Mouse (Mus musculus): ENCODE results near the gene Ino80. TPM values are rescaled to one million over a fixed set of nuclear protein-coding genes. Genes with fewer than 3 reads are reported as not detected.

Gene Ino80
- 5.3 and 6.5 TPM in 2 replicates for polyA plus RNA-seq (2012; ENCODE audit: low replicate concordance)

GRCm38 (mm10) chr2:119477571-119478396 is at the start of gene Ino80:
Gene Ino80 (minus strand): TSS chr2:119477687.

GRCm38 (mm10) chr2:119350555-119351486 is 126.7 kb downstream of the Ino80 start, which contains the start of gene Chac1:
Gene Chac1 (plus strand): TSS chr2:119351229.

GRCm38 (mm10) chr2:119325568-119326143 is 151.8 kb downstream of the Ino80 start, which contains the start of gene Dll4:
Gene Dll4 (plus strand): TSS chr2:119325784.

Other genes with a start within 250 kb of the Ino80 start
- not detected in 2 replicates for gene Ppp1r14d, start 247.8 kb downstream of the Ino80 start, polyA plus RNA-seq (2012; ENCODE audit: low replicate concordance)
- 0.13 and 0.59 TPM in 2 replicates for gene Spint1, start 240.3 kb downstream of the Ino80 start, polyA plus RNA-seq (2012; ENCODE audit: low replicate concordance)
- 0.30 TPM in 1 of 2 replicates, not detected in the other for gene Rhov, start 206.4 kb downstream of the Ino80 start, polyA plus RNA-seq (2012; ENCODE audit: low replicate concordance)
- gene Vps18, start 188.9 kb downstream of the Ino80 start, polyA plus RNA-seq (2012; ENCODE audit: low replicate concordance): 8.0 and 19.2 TPM in 2 replicates
- gene Dll4, start 151.9 kb downstream of the Ino80 start, polyA plus RNA-seq (2012; ENCODE audit: low replicate concordance): 1.1 and 1.5 TPM in 2 replicates
- 24.8 and 43.3 TPM in 2 replicates for gene Chac1, start 126.5 kb downstream of the Ino80 start, polyA plus RNA-seq (2012; ENCODE audit: low replicate concordance)
- gene Exd1, start 69.9 kb upstream of the Ino80 start, polyA plus RNA-seq (2012; ENCODE audit: low replicate concordance): 0.02 and 0.26 TPM in 2 replicates
- 7.7 and 12.7 TPM in 2 replicates for gene Chp1, start 70.0 kb upstream of the Ino80 start, polyA plus RNA-seq (2012; ENCODE audit: low replicate concordance)
- 1.7 and 3.2 TPM in 2 replicates for gene Nusap1, start 140.6 kb upstream of the Ino80 start, polyA plus RNA-seq (2012; ENCODE audit: low replicate concordance)
- 7.5 and 30.5 TPM in 2 replicates for gene Oip5, start 140.8 kb upstream of the Ino80 start, polyA plus RNA-seq (2012; ENCODE audit: low replicate concordance)
- gene Ndufaf1, start 185.1 kb upstream of the Ino80 start, polyA plus RNA-seq (2012; ENCODE audit: low replicate concordance): 2.2 and 3.8 TPM in 2 replicates
- gene Rtf1, start 197.4 kb upstream of the Ino80 start, polyA plus RNA-seq (2012; ENCODE audit: low replicate concordance): 10.0 and 27.0 TPM in 2 replicates

Measured in leukemia stem cell, adult 10-12 weeks (primary cell).